Mouse (Mus musculus) fat pad, adult 2 months (tissue): ENCODE measurements around the gene Fev.

ENCODE experiments used
- DNase-seq: peaks from one replicate; pipeline ENCODE4 v3.0.0-alpha.2; 2011; ENCODE audit warnings: low read depth, low spot score; ENCODE audit errors: extremely low read depth

Gene Fev

GRCm38 (mm10) chr1:74885369-74886042, at the start of gene Fev:
Fev (minus strand) TSS chr1:74885419.
- no peak for DNase-seq

DNA sequence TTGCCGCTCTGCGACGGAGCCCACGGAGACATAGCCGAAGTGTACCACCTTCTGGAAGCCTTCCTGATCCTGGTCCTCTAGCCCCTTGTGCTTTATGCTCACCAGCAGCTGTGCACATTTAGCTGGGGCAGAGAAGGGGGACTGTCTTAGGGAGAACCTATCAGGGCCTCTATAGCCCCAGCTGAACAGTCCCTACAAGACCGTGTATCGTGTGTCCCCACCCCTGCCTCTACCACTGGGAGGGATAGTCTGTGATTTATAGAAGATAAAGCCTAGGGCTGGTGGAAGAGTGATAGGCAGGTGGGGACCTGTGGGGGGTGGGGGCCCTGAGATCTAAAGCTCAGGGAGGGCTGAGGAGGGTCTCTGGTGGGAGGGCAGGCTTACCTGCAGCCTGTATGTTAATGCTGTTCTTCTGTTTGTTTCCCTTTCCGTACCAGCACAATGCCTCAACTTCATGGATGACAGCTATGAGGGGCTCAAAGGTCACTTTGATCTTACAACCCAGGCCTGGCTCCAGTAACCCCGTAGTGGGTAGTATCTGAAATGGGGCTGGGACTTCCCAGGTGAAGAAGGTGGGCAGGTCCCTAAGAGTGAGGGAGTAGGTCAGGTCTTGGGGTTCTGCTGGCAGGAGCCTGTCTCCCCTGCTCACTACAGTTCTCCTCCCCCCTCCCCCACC, 42.5 kb upstream of the Fev start:
- no peak for DNase-seq

- DNase-seq: no peak
Measured at GRCm38 (mm10) chr1:74926721-74927120, 41.5 kb upstream of the Fev start.

DNA sequence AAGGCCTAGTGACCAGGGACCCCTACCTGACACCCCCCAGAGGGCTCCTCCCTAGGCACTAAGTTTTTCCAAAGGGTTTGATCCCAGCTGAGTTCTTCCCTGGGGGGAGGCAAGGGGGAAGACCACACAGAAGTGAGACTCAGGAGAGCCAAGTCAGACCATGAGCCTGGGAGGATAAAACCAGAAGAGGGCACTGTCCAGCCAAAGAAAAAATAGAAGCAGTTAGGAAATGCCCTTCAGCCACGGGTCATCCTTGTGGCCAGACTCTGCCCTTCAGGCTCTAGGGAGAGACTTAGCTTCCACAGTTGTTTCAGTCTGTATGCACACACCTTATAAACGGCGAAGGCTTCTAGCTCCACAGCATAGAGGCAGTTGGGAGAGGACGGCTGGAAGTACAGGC, 39.2 kb upstream of the Fev start:
- DNase-seq: no peak

- no peak for DNase-seq
Measured at GRCm38 (mm10) chr1:74915706-74916105, 30.5 kb upstream of the Fev start.

- DNase-seq: no peak
Measured at GRCm38 (mm10) chr1:74902191-74902590, 17.0 kb upstream of the Fev start.

DNA sequence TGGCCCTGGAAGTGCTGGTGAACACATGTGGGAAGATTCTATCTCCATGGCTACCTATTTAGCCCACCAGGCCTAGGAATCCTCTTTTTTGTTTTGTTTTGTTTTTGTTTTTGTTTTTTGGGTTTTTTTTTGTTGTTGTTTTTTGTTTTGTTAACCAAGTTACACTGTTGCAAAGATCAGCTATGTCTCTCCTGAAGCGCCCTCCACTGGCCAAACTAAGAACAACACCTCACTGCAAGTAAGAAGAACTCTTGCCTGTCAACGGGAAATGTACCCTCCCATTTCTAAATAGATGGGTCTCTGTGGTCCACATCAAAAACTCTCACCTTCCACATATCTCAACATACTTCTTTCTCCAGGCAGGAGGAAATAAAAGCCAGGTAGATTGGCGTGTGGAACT, 16.5 kb upstream of the Fev start:
- no peak for DNase-seq

DNA sequence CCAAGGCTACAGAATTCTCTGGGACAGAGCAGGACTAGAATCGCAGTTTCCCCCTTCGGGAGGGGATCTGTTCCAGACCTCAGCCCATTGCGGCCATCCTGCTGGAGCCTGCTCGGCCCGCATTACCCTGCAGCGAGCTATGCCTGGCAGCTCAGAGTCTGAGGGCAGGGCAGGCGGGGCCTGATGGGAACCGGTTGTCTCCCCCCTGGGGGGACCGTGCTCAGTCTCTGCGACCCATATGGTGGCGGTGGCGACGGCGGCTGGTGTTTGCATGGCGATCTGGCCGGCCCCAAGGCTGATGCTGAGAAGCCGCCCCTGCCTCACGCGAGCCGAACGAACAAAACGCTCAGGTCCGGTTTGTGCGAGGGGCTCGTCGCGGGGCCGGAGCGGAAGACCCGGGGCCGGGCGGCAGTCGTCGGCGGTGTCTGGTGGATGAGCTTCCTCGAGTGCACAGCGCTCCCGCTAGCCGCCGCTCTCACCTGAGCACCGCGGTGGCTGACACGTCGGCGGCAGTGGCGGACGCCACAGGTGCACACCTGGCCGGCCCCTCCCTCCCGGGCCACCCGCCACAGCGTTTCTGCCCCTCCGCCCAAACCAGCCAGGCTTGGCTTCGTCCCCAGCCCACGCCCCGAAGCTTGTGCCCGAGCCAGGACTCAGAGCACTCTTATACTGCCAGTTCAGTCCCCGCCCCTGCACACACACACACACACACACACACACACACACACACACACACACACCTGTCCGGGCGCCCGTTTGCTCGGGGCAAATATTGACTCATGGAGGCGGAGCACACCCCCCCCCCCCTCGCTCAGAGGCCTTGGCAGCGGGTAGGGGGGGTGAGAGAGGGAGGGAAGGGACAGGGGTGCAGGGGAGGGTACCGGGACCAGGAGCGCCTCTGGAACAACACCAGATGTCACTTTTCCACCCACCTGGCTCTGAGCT, 15.4 kb upstream of the Fev start:
- no peak for DNase-seq

DNA sequence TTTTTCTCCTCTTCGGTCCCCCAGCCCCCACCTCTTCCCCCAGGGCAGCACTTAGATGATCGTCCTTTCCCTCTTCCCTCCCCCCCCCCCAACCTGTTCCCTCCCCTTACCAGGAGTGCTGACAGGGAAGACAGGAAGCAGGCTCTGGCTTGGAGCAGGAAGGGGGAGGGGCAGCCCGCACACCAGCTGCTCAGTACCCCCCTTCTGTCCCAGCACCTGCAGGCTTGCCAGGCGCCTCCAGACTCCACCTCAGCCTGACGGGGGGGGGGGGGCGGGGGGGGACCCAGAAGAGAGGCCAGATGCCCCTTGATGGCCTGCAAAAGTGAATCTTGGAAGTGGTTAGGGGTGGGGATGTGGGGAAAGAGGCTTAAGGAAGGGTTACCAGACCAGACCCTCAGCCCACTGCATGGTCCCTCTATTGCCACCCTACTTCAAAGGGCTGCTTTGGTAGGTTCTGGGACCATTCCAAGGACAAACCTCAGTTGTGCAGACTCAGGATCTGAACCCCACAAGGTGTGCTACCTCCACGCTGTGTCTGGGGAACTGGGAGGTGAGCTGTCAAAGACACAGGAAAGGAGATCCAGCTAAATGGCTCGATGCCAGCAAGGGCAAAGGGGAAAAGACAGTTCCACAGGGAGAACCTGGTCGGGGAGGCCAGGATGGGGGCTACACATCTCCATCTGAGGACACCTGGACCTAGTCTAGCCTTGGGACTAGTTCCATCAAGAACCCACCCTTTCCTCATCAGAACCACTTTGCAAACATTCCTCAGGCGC, 13.6 kb upstream of the Fev start:
- no peak for DNase-seq

DNA sequence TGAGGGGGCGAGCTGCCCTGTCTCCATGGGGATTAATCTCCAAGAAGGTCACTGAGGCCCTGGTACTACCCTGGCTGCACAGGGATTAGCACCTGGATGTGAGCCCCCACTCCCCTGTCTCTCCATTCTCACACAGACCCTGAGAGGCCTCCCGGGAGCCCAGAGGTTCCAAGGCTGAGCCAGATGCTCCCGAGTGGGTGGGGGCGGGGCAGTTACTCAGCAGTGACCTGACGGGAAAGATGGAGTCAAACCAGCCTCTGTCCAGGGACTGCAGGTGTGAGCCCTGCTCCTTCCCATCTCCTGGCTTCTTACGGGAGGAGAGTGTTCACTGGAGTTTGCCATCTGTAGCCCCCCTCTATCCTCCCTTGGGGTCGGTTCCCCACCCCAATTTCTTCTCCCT, 12.8 kb upstream of the Fev start:
- DNase-seq: no peak

DNA sequence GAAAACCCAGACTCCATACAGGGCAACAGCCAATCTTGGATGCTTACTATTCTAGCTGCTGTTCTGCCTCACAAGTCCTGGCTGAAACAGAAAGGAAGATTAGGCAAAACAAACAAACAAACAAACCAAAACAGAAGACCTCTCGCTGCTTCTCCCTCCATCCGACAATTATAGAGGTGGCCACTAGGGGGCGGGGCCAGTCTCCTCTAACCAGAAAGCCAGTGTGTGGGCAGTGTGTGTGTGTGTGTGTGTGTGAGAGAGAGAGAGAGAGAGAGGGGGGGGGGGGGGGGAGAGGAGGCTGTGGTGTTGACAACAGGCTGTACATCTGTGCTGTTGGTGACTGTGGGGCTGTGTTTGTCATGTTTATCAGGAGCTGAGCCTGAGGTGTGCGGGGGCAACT, 9.7 kb upstream of the Fev start:
- DNase-seq: no peak

GRCm38 (mm10) chr1:74893134-74893855, 8.1 kb upstream of the Fev start, which contains the start of gene Cryba2:
Cryba2 (minus strand) TSS chr1:74893143.
- no peak for DNase-seq

DNA sequence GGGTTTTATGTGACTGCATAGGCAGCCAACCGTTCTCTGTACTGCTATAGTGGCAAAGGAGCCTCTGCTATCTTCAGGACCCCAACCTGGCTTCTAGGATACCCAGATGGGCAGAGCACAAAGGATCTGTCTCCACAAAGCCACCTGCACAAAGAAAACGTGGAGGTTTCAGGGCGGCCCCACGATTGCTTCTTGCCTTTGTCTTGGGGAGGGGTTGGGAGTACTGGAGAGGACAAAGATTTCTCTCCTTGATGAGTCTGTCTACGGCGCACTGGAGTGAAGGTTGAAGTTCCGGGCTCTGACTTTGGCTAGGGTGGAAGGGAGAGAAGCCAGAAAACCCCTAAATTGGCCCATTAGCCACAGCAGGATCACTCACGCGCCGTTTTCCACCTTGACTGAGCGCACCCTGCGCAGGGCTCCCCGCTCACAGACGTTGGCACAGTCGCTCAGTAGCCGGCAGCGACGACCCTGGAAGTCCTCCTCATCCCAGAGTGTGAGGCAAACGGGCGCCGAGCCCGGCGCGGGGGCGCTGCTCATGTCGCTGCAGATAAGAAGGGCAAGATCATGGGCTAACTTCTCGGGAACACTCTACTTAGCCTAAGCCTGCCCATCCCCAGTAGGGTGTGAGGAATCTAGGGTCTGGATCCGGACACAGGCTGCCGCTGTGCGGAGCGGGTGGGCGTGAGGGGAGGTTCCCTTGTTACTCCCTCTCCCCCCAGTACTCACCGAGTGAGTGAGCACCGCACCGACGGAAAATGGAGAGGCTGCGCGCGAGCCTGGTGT, 7.3 kb upstream of the Fev start:
- DNase-seq: no peak

DNA sequence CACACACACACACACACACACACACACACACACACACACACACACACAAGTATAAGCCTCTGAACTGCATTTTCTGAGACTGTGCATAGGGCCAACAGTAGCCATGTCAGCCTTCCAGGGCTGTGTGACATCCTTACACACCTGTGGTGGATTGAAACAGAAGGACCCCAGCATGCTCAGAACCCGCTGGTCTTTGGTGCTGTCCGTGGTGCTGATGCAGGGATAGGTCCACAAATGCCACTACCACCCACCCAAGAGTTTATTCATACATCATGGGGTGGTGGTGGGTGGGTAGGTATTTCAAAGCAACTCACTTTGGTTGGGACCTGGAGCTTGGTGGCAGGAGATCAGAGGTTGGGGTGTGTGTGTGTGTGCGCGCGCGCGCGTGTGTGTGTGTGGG, 6.3 kb upstream of the Fev start:
- no peak for DNase-seq

DNA sequence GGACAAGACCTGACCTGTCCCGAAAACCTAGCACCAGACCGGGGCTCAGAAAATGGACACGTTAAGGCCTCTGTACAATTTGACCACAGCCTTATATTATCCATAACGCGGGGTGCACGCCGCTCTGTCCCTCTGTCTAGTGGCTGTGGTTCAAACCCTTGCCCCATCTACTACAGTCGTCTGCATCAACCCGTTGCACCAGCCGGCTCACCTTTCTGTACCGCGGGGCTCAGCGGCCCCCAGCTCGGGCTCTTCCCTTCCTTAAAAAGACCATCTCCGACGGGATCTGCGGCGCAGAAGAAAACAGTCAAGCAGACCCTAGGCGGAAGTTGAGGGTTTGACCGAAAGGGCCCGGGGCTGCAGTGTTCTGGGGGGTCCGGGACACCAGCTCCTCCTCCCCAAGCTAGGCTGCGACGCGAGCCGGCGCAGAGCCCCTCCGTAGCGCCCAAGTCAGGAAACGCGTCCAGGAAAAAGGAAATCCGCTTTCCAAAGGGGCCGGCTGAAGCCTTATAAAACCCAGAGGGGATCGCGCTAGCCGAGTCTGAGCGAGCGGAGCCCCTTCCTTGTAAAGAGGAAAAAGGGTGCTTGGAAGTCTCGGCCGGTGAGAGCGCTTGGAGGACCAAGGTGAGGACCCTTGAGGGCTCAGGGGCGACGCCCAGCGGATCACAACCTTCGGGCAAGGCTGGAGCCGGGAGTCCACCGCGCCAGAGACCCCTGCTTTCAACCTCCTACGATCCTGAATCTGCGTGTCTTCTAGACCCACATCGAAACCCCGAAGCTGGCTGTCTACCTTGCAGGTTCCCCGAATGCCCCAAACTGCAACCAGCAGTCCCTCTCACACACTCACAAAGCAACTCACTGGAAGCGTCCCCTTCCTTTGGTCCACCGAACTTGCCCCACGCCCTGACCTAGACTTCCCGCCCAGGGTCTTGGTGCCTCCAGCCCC, 750 bp downstream of the Fev start:
- DNase-seq: no peak

- no peak for DNase-seq
Measured at GRCm38 (mm10) chr1:74883441-74883840, 1.8 kb downstream of the Fev start.

GRCm38 (mm10) chr1:74882828-74883227, 2.4 kb downstream of the Fev start:
- DNase-seq: no peak

DNA sequence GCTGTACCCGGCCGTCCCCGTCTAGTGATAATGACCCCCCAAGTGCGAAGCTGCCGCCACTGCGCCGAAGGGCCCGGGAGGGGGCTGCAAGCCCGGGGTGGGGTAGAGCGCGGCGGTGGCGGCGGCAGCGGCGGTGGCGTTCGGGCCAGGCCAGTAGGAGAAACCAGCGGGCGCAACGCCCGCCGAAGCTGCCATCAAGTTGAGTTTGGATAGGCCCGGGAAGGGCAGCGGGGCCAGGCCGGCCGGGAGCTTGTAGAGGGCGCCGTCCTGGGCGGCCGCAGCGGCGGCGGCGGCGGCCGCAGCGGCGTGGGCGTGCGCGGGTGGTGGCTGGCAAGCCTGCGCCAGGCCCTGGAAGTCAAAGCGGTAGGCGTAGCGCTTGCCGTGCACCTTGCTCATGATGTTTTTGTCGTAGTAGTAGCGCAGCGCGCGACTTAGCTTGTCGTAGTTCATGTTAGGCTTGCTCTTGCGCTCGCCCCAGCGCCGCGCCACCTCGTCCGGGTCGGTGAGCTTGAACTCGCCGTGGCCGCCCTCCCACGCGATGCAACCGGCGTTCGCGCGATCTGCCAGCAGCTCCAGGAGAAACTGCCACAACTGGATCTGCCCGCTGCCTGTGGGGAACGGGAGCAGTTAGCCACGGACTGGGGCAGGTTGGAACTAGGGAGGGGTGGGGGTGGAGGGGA, 3.0 kb downstream of the Fev start:
- DNase-seq: no peak
